Mouse (Mus musculus): ENCODE results near the gene Tssk6.

DNA sequence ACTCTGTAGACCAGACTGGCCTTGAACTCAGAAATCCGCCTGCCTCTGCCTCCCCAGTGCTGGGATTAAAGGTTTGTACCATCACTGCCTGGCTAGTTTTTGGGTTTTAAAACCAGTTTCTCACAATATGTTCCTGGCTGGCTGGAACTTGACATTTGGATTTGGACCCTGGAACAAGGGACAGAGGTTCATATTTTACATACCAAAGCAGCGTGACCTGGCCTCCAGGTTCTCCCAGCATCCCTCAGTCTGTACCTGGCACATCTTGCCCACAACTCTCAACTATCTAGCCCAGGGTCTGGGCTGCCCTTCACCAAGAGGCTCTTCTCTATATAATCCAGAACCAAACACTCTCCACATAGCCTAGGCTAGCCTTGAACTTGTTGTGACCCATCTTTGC is 2.1 kb upstream of the Tssk6 start:
- TF ChIP-seq CTCF (IDR thresholded peaks at IDR 0.05; ENCODE audit: low read depth) (no peak), EP300 (IDR thresholded peaks at IDR 0.05; ENCODE audit: low read depth) (no peak)

Measured in liver, postnatal 0 days (tissue).